Mouse (Mus musculus): ENCODE measurements around the gene Galntl5.

DNA sequence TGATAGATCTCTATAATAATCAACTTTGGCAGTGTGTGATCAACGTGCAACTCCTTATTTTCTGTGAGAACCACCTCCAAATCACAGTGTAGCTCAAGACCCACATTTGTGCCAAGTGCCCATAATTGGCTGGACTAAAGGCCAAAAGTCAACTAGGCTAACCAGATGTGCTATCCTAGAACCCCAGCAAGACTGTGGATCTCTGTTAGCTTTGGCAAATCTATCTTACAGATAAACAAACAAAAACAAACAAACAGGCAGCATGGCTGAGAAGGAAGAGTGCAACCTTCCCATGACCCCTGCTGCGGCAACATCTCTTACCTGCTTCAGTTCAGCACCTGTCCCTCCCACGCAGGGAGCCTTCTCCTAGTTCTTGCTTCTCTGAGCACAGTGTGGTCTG, 25.9 kb upstream of the Galntl5 start:
- TF ChIP-seq CTCF (IDR thresholded peaks at IDR 0.05; ENCODE audit: low read depth, low read length) (no peak), POLR2A (IDR thresholded peaks at IDR 0.05; ENCODE audit: insufficient read depth, low read length) (no peak), EP300 (IDR thresholded peaks at IDR 0.05; ENCODE audit: insufficient read depth, low read depth, low read length) (no peak)
